Mouse (Mus musculus) midbrain, embryonic 11.5 days (tissue): ENCODE data around the gene Efemp2. TPM values are rescaled to one million over a fixed set of nuclear protein-coding genes. Genes with fewer than 3 reads are reported as not detected.

Experiments used
- ATAC-seq: fragments of 200-750 bp; cut with Nextera tagmentation; 2 replicates; pipeline ENCODE4 v1.8.0; 2017; ENCODE audit warnings: moderate TSS enrichment, moderate library complexity; ENCODE audit not compliant: low FRiP score
- DNase-seq: peaks from one replicate; pipeline ENCODE4 v3.0.0; 2015; ENCODE audit warnings: low spot score; ENCODE audit errors: missing footprints
- H3K27ac ChIP-seq: fragments of 300-500 bp; sonication (generic); 2 replicates; pipeline ENCODE4 v1.5.1; 2014; ENCODE audit warnings: low read depth, low read length
- H3K27me3 ChIP-seq: fragments of 300-500 bp; sonication (generic); 2 replicates; pipeline ENCODE4 v1.6.1; 2014; ENCODE audit warnings: mild to moderate bottlenecking, low read length, moderate library complexity, mixed read lengths; ENCODE audit not compliant: control insufficient read depth, insufficient read depth
- H3K36me3 ChIP-seq: fragments of 300-500 bp; sonication (generic); 2 replicates; pipeline ENCODE4 v1.6.1; 2014; ENCODE audit warnings: mild to moderate bottlenecking, low read length, moderate library complexity, mixed read lengths; ENCODE audit not compliant: control insufficient read depth, insufficient read depth
- H3K4me1 ChIP-seq: fragments of 300-500 bp; sonication (generic); 2 replicates; pipeline ENCODE4 v1.6.1; 2014; ENCODE audit warnings: low read length; ENCODE audit not compliant: control insufficient read depth, insufficient read depth
- H3K4me2 ChIP-seq: fragments of 300-500 bp; sonication (generic); 2 replicates; pipeline ENCODE4 v1.6.1; 2014; ENCODE audit warnings: mild to moderate bottlenecking, moderate library complexity
- H3K4me3 ChIP-seq: fragments of 300-500 bp; sonication (generic); 2 replicates; pipeline ENCODE4 v1.5.1; 2014; ENCODE audit warnings: low read depth, low read length
- H3K9ac ChIP-seq: fragments of 300-500 bp; sonication (generic); 2 replicates; pipeline ENCODE4 v1.6.1; 2014; ENCODE audit warnings: low read length
- H3K9me3 ChIP-seq: fragments of 300-500 bp; sonication (generic); 2 replicates; pipeline ENCODE4 v1.6.1; 2016; ENCODE audit warnings: low read length; ENCODE audit not compliant: control insufficient read depth
- WGBS: fragments of 180-500 bp; shearing (Covaris S2); extraction: QIAGEN DNeasy Blood & Tissue Kit; methylation state at CpG from one replicate; pipeline ENCODE4 v1.1.7; 2014; 5-methylcytosine and 5-hydroxymethylcytosine counted together
- polyA plus RNA-seq: library from polyadenylated mRNA; unstranded; fragments of >200 nt; fragmentation: Nextera tagmentation; extraction: Ambion mirVana; gene quantifications from 2 replicates; pipeline ENCODE4 v1.2.1, GENCODE M21; 2014

Efemp2 gene
- polyA plus RNA-seq, 1 experiment from 2014 or later = 52.7 TPM

- 0 out of 2 replicates have a peak, but pooled peaks cover 2% of the 10 kb centered on the region for H3K27me3 ChIP-seq
- H3K27ac ChIP-seq = no peak overlapping the region
- H3K4me3 ChIP-seq = no peak overlapping the region
- DNase-seq (no peak), ATAC-seq (no peak)
- H3K36me3 ChIP-seq = no peaks in the 10 kb centered on the region
- no peak overlapping the region for H3K9ac ChIP-seq
- 53% methylated on average over 5 of the region's 5 CpGs for WGBS
- H3K4me1 ChIP-seq = peaks cover 15% of the 10 kb centered on the region
- H3K4me2 ChIP-seq = no peak overlapping the region
- H3K9me3 ChIP-seq = no peaks in the 10 kb centered on the region
Measured at GRCm38 (mm10) chr19:5471846-5472245, 1.9 kb upstream of the Efemp2 start.

- Histone ChIP-seq H3K27me3 (0 out of 2 replicates have a peak, but pooled peaks cover 2% of the 10 kb centered on the region), H3K4me3 (no peak overlapping the region), H3K9ac (no peak overlapping the region), H3K4me1 (peaks cover 15% of the 10 kb centered on the region), H3K4me2 (no peak overlapping the region), H3K36me3 (no peaks in the 10 kb centered on the region), H3K9me3 (no peaks in the 10 kb centered on the region), H3K27ac (no peak overlapping the region)
- DNase-seq = no peak
- 80% methylated on average over 3 of the region's 3 CpGs for WGBS
- ATAC-seq = no peak
Measured at GRCm38 (mm10) chr19:5472857-5473256, 897 bp upstream of the Efemp2 start.

- no peaks in the 10 kb centered on the region for H3K9me3 ChIP-seq
- 0 out of 2 replicates have a peak, but pooled peaks cover 2% of the 10 kb centered on the region for H3K27me3 ChIP-seq
- H3K36me3 ChIP-seq = no peaks in the 10 kb centered on the region
- peaks cover 15% of the 10 kb centered on the region for H3K4me1 ChIP-seq
- peak overlapping the region; percentile 95 for H3K4me2 ChIP-seq
- WGBS = under 1% methylated on average over 48 of the region's 68 CpGs
- H3K27ac ChIP-seq = no peak overlapping the region; the same call in 1 of the 2 replicates
- H3K9ac ChIP-seq = peak overlapping the region; percentile 88
- ATAC-seq (peak; percentile 75), DNase-seq (peak; percentile 93)
- H3K4me3 ChIP-seq = peak overlapping the region; percentile 62
Measured at GRCm38 (mm10) chr19:5474281-5475068, 721 bp downstream of the Efemp2 start.

DNA sequence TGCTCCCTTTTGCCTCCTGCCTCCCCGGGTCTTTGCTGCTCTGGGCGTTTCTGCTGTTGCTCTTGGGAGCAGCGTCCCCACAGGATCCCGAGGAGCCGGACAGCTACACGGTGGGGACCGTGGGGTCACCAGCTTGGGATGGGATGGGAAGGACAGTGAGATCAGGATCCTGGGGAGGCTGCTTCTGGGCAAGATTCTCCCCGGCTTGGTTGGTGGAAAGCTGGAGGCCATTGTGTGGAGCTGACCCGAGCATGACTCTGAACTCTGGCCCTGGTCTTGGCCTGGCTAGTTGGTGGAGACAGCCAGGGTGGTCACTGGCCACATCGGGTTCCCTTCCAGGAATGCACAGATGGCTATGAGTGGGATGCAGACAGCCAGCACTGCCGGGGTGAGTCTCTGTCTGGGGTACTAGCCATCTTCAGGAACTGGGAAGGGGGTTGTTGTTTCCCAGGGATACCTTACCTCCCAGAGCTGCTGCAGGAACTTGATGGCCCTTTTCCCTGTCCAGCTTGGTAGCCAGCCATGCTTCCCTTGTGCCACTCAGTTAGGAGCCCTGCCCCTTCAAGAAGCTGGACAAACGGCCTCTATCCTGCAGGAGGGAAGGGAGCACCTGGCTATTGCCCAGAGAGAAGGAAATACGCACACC, 1.4 kb downstream of the Efemp2 start:
- no peaks in the 10 kb centered on the region for H3K9me3 ChIP-seq
- H3K27ac ChIP-seq = no peak overlapping the region
- H3K4me2 ChIP-seq = peak overlapping the region; percentile 95
- ATAC-seq (peak; percentile 45), DNase-seq (peak; percentile 91)
- H3K36me3 ChIP-seq = no peaks in the 10 kb centered on the region
- H3K4me1 ChIP-seq = peaks cover 15% of the 10 kb centered on the region
- H3K27me3 ChIP-seq = 0 out of 2 replicates have a peak, but pooled peaks cover 2% of the 10 kb centered on the region
- peak overlapping the region; percentile 88 for H3K9ac ChIP-seq
- 28% methylated on average over 13 of the region's 13 CpGs for WGBS
- H3K4me3 ChIP-seq = peak overlapping the region; percentile 62

- ATAC-seq (no peak), DNase-seq (no peak)
- WGBS = 90% methylated on average over 10 of the region's 10 CpGs
- Histone ChIP-seq H3K4me2 (no peak overlapping the region), H3K27me3 (0 out of 2 replicates have a peak, but pooled peaks cover 2% of the 10 kb centered on the region), H3K9me3 (no peaks in the 10 kb centered on the region), H3K36me3 (no peaks in the 10 kb centered on the region), H3K27ac (no peak overlapping the region), H3K4me1 (peaks cover 15% of the 10 kb centered on the region), H3K9ac (0 out of 2 replicates have a peak overlapping the region, but pooled peaks have one; percentile 9), H3K4me3 (no peak overlapping the region)
Measured at GRCm38 (mm10) chr19:5477004-5477667, 3.4 kb downstream of the Efemp2 start.

- H3K4me2 ChIP-seq = no peak overlapping the region
- H3K27me3 ChIP-seq = 0 out of 2 replicates have a peak, but pooled peaks cover 2% of the 10 kb centered on the region
- no peak overlapping the region for H3K9ac ChIP-seq
- no peaks in the 10 kb centered on the region; the same call in 1 of the 2 replicates for H3K36me3 ChIP-seq
- H3K9me3 ChIP-seq = no peaks in the 10 kb centered on the region
- no peak overlapping the region for H3K4me3 ChIP-seq
- H3K4me1 ChIP-seq = peaks cover 15% of the 10 kb centered on the region
- ATAC-seq (no peak), DNase-seq (no peak)
- no peak overlapping the region for H3K27ac ChIP-seq
- 93% methylated on average over 18 of the region's 18 CpGs for WGBS
Measured at GRCm38 (mm10) chr19:5477668-5478300, 4.0 kb downstream of the Efemp2 start.

DNA sequence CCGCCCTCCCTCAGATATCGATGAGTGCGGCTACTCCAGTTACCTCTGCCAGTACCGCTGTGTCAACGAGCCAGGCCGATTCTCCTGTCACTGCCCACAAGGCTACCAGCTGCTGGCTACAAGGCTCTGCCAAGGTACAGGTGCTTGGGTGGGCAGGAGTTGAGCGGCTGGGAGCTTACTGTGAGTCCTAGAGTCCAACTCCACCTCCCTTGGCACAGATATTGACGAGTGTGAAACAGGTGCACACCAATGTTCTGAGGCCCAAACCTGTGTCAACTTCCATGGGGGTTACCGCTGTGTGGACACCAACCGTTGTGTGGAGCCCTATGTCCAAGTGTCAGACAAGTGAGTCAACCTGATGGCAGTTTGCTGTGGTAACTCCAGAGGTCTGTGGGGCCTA, 6.3 kb downstream of the Efemp2 start:
- H3K4me1 ChIP-seq = peaks cover 5% of the 10 kb centered on the region
- no peaks in the 10 kb centered on the region for H3K27me3 ChIP-seq
- H3K36me3 ChIP-seq = no peaks in the 10 kb centered on the region; the same call in none of the 2 replicates
- WGBS = 94% methylated on average over 10 of the region's 10 CpGs
- no peak overlapping the region for H3K9ac ChIP-seq
- ATAC-seq = no peak
- no peak overlapping the region for H3K4me3 ChIP-seq
- H3K27ac ChIP-seq = no peak overlapping the region
- H3K9me3 ChIP-seq = no peaks in the 10 kb centered on the region
- no peak overlapping the region for H3K4me2 ChIP-seq
- no peak for DNase-seq

GRCm38 (mm10) chr19:5481398-5481797, 7.6 kb downstream of the Efemp2 start:
- Histone ChIP-seq H3K27ac (no peak overlapping the region), H3K36me3 (no peaks in the 10 kb centered on the region; the same call in none of the 2 replicates)
- ATAC-seq = no peak

More at GRCm38 (mm10) chr19:5481398-5481797, 7.6 kb downstream of the Efemp2 start:
- no peak overlapping the region for H3K4me2 ChIP-seq
- H3K4me3 ChIP-seq = no peak overlapping the region
- H3K27me3 ChIP-seq = no peaks in the 10 kb centered on the region
- H3K4me1 ChIP-seq = no peaks in the 10 kb centered on the region
- 89% methylated on average over 10 of the region's 10 CpGs for WGBS
- no peak for DNase-seq
- no peaks in the 10 kb centered on the region for H3K9me3 ChIP-seq
- H3K9ac ChIP-seq = no peak overlapping the region
